Mouse (Mus musculus) heart, postnatal 25 days (tissue): ENCODE results near the gene Zranb1. TPM values are rescaled to one million over a fixed set of nuclear protein-coding genes. Genes with fewer than 3 reads are reported as not detected.

Experiments
- DNase-seq: peaks from one replicate; pipeline ENCODE4 v3.0.0; 2022; ENCODE audit warnings: low spot score
- intact Hi-C: fragments of 180-260 bp; cut with DNase I; formaldehyde crosslinking; loops from one replicate; pipeline ENCODE4 v1.15.1; 2025
- total RNA-seq, 2 experiments: library from RNA; stranded (reverse); gene quantifications; 2 replicates each; pipeline ENCODE4 v1.2.3; 2021

Zranb1 gene
- 10 to 100 TPM; 28.4 to 34.8 TPM for total RNA-seq

GRCm38 (mm10) chr7:132930850-132931559 is at the start of gene Zranb1:
Gene Zranb1, plus strand, starts transcription at chr7:132931142.
- peak; percentile 97 for DNase-seq
- intact Hi-C loops, result loop anchor here (5.0 kb wide), 2 partner anchors 36 to 71 kb away; no protein-coding TSS in a partner anchor

- intact Hi-C loops, result no loop called here
These were observed 48.6 kb upstream of the Zranb1 start for GRCm38 (mm10) chr7:132882343-132882742.

GRCm38 (mm10) chr7:132884031-132884430 is 46.9 kb upstream of the Zranb1 start:
- DNase-seq, result no peak
- intact Hi-C loops, result no loop called here

More at GRCm38 (mm10) chr7:132882343-132882742, 48.6 kb upstream of the Zranb1 start:
- no peak for DNase-seq

DNA sequence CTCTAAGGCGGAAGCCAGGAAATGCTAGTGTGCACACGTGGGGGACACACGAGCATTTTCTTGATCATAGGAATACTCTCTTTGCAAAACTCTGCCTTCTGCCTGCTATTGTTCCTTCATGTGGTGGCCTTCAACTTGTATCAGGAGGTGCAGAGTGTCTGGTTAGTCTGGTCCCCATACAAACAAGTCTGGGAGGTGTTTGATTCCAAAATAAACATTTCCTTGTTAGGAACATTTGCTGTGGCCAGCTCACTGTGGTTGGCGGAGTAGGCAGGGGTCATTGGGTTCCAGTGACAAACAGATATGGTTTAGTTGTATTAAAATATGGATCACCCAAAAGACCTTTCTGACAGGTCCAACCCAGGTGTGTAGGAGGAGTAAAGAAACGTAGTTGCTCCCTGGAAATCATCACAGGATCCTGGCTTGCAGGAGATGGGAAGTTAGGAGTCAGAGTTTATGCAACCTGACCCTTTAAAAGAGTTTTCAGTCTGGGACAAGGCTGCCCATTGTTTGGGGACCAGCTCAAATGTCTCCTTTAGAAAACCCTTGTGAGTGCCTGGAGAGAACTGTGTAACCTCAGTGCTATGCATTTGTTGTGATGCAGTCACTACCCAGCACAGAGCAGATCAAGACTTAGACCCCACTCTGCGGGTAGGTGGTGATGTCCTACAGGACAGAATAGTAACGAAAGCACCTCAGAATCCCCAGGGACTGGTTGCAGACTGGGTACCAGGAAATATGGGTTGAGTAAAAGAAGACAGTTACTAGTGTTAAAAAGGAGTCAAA is 43.7 kb upstream of the Zranb1 start:
- intact Hi-C loops, result no loop called here
- DNase-seq, result no peak

DNA sequence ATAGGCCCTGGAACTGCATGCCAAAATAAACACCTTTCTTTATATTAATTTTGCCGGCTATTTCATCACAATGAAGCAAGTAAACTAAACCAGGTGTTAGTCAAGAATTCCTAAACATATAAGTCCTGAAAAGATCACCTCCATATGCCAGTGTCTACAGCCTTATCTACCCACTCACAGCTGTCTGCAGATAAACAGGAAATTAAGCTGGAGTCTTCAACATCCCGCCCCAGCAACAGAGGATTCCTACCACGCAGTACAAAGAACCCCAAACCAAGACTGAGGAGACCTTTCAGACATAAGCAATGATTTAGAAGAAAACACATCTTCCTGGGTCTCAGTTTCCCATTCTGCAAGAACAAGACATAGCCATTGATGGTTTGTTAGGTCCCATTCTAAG is 42.9 kb upstream of the Zranb1 start:
- intact Hi-C loops, result no loop called here
- DNase-seq, result no peak

- intact Hi-C loops, result no loop called here
- DNase-seq, result no peak
These were observed 42.3 kb upstream of the Zranb1 start for GRCm38 (mm10) chr7:132888518-132889249.

GRCm38 (mm10) chr7:132889691-132890090 is 41.3 kb upstream of the Zranb1 start:
- no peak for DNase-seq
- intact Hi-C loops, result no loop called here

DNA sequence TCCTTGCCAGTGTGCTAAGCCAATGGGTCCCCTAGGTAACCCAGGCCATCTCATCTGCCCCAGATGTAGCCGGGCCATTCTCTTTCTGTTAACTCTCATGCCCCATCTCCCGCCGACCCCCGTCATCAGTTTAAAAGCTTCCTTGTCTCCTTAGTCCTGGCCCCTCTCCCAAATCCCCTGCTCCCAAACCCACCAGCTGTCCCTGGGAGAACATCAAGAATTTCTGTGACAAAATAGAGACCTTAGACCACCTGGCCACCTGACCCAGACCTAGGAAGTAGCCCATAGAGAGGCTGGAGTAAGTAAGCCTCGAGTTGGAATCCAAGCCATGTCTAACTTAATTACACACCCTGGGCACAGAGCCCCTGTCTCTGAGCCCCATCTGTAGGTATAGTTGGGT is 40.7 kb upstream of the Zranb1 start:
- DNase-seq, result no peak
- intact Hi-C loops, result no loop called here

DNA sequence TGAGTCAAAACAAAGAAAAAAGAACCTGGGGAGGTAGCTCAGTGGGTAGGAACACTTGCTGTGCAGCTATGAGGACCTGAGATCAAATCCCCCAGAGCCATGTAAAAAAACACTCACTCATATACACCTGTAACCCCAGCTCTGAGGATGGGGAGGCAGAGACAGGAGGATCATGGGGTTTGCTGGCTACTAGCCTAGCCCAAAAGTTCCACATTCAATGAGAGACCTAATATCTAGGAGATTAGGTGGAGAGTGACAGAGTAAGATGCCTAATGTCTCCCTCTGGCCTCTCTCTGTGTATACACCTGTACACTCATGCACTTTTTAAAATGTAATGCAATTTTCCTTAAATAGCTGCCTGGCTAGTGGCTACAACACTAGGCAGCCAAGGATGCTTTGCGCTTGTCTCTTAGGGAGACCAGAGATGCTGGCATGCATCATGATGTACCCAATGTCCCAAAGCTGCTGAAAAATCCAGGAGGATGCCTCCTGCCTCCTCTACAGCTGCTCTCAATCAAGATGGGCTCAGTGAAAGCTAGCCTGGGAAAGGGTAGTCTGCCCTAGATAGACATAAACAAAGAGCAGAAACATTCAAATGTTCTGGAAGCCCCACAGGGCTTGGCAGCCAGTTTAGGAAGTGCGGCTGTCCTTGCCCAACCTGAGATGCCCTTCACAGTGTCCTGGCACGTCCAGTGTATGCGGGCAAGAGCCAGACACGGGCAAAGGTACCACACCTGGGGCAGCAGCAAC is 39.2 kb upstream of the Zranb1 start:
- no peak for DNase-seq
- intact Hi-C loops, result no loop called here

DNA sequence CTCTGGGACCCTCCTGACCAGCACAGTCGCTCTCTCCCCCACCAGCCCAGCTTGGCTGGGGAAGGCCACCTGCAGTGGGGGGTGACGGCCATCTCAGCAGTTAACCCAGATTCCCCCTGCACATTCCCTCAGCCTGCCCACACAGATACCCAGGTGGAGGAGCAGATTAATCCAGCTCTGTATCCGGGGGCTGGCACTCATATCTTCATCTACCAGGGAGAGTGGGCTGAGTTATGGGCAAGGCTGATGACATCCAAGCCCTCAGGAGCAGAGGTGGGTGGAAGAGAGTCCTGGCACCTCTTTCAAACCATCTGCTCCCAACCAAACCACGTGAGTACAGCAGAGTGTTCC is 38.7 kb upstream of the Zranb1 start:
- DNase-seq, result no peak
- intact Hi-C loops, result no loop called here

- intact Hi-C loops, result no loop called here
- no peak for DNase-seq
These were observed 38.1 kb upstream of the Zranb1 start for GRCm38 (mm10) chr7:132892806-132893205.

DNA sequence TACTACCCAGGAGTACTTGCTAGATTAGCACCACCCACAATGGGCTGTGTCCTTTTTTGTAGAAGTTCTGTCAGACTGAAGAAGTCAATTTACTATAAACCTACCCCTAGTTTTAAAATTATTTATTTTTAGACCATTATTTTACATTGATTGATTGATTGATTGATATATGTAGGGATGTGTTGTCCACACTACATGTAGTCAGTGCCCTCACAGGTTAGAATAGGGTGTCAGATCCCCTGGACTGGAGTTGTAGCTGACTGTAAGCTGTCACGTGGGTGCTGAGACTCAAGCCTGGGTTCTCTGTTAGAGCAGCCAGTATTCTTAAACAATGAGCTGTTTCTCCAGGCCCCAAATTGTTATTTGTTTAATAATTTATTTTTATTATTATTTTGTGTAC is 37.6 kb upstream of the Zranb1 start:
- intact Hi-C loops, result no loop called here
- DNase-seq, result no peak

DNA sequence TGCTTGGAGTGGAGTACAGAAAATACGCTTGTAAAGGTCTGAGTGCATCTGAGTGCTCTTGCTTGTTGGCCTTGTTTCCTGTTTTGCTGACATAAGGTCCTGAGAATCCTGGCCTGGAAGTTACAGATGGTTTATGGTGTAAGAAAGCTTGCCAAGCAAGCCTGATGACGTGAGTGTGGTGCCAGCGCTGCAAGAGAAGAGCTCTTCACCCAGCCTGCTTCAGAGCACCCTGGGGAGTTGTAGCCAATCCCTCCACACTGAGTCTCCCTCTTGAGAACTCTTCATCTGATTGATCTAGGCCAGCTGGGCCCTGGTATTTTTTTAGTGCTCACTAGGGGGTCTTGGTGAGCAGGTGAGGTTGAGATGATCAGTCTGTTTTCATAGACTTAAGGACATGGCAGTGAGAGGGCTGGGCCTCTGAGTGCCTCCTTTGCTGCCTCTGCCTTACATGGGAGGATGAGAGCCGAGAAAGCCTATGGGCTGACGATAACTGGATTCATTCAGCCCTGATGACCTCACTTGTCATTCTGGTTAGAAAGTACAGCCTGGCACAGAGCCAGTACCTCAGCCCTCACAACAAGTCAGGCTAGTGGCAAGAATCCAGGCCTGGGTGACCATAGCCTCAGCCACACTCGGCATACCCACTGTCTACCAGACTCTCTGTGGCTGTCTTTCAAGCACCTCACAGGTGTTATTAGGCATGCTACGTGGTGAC is 35.9 kb upstream of the Zranb1 start:
- no peak for DNase-seq
- intact Hi-C loops, result no loop called here

DNA sequence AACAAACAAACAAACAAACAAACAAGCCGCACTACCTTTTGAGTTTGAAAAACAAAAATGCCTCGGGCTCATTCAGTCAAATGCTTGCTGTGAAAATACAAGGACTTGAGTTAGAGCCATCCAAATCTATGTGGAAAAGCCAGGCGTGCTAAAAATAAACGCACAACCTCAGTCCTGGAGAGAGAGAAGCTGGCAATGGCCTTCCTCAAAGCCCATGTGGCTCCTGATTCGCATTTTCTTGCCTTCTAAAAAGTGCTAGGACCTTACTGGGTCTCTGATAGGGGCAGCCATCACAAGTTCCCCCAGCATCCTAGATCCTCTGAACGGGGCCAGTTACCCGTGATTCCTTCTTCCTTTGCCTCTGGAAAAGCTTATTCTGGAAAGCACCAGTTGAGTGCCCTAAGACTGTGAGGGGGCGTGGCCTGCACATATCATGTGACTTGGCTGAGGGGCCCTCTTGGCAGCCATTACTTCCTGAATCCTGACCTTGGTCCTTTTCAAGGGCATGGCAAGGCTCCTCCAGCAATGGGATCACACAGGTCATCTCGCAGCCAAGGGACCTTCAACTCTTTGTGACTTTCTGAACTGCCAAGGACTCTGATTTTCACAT is 34.6 kb upstream of the Zranb1 start:
- DNase-seq, result no peak
- intact Hi-C loops, result no loop called here

- intact Hi-C loops, result no loop called here
- no peak for DNase-seq
These were observed 33.7 kb upstream of the Zranb1 start for GRCm38 (mm10) chr7:132897258-132897657.

DNA sequence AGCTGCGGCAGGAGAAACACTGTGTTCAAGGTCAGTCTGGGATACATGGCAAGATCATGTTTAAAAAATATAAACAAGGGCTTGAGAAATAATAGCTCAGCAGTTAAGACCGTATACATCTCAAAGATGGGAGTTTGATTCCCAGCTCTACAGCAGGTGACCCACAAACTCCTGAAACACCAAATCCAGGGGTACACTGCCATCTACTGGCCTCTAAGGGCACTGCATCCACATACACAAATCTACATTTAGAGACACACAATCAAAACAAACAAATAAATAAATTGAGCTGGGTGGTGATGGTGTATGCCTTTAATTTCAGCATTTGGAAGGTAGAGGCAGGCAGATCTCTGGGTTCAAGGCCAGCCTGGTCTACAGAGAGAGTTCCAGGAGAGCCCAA is 32.7 kb upstream of the Zranb1 start:
- intact Hi-C loops, result loop anchor here (2.0 kb wide), 1 partner anchor 243 kb away; no protein-coding TSS in a partner anchor
- DNase-seq, result no peak

DNA sequence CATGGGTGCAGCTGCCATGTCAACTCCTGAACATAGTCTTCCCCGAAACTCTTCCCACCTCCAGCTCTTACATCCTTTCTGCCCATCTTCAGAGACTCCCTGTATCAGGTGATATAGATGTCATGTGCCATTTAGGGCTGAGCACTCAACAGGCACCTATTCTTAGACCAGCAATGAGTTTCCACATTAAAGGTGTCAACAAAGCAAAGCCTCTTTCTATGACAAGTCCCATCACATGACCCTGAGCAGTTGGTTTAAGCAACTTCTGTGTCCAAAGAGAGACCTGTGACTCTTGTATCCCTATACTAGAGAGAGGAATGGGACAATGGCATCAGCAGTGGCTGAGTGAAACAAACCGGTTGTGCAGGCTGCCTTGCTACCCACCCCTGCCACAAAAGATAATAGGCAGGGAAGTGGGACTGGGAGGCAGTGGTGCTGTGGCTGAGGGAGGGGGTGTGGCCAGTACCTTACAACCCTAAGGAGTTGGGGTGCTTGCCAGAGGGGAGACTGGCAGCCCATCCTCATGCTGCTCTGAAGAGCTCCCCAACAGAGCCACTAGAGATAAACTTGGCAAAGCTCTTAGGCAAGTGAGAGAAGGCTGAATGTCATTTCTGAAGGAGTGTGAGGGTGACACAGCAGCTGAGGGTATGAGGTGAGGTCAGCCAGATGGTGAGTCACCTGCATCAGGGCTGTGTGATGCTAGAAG is 30.0 kb upstream of the Zranb1 start:
- intact Hi-C loops, result no loop called here
- DNase-seq, result no peak

GRCm38 (mm10) chr7:132903796-132904195 is 27.1 kb upstream of the Zranb1 start:
- intact Hi-C loops, result no loop called here
- DNase-seq, result no peak
